Mouse (Mus musculus) adrenal gland, adult 18-20 months (tissue): ENCODE results near the gene Clip3. TPM values are rescaled to one million over a fixed set of nuclear protein-coding genes. Genes with fewer than 3 reads are reported as not detected.

ENCODE experiments used
- DNase-seq, 2 experiments: peaks; one replicate each; pipeline ENCODE4 v3.0.0; 2021 to 2022; ENCODE audit warnings: low spot score in 2 of 2
- long read RNA-seq, 2 experiments: library from polyadenylated mRNA; stranded (forward); transcript quantifications; one replicate each; pipeline ENCODE4 v2.0.0; 2021
- total RNA-seq, 2 experiments: library from RNA; stranded (reverse); gene quantifications; 1 replicate in 1 of 2; 2 replicates in 1 of 2; pipeline ENCODE4 v1.2.3; 2021

Clip3 gene
- 10 to 100 TPM; 22.6 to 24.3 TPM for total RNA-seq
- long read RNA-seq, experiment 1, partial matches to known transcripts, result 0 of 1 reads
- long read RNA-seq, experiment 1, other reads (novel, unspliced or antisense), result 1 of 1 reads
- long read RNA-seq, experiment 2, partial matches to known transcripts, result 2 of 5 reads
- long read RNA-seq, experiment 2, other reads (novel, unspliced or antisense), result 3 of 5 reads

GRCm38 (mm10) chr7:30291215-30292131, at the start of gene Clip3:
TSS of gene Clip3 (plus strand) at chr7:30291728.
- peak; percentile 40 to 58 for DNase-seq

DNA sequence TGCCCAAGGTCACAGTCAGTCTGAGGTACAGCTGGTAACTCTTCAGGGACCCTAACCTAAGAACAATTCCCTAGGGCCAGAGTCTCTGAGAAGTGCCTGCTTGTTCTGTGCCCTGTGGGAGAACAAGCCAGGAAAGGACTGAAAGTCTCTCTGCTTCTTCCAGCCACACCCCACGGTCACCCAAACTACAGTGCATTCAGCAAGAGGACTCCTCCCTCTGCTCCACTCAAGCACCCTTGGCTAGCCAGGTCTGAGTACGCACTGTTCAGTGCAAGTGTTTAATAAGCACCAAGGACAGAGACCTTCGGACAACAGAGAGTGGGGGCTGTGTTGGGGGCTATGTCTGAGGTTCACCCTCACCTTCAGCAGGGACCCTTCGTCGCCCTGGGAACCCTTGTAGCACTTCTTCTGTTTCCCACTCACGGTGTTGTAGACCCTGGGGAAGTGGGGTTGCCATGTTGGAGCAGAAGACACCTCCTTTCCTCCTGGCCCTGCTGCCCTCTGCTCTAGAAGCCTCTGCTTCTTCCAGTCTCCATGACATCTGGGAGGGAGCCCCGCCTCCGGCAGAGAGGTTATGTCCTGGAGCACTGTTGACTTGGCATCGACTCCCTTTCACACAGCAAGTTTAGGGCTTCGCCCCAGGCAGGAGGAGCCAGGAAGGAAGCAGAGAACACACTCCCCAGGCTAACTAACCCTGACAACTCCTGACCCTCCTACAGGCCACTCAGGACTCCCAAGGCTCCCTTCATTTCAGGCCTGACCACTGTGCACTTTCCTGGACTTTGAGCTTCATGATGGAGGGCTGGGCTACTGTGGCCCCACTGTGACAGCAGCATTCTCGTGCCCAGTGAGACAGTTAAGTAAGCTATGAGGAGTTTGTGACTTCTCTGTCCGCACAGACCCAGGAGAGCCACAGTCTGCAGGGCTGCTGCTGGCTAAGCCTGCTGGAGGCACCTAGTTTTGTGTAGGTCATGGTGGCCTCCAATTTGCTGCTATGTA, 39.3 kb upstream of the Clip3 start:
- DNase-seq, result peak in 1 of 2 experiments; percentile 29

DNA sequence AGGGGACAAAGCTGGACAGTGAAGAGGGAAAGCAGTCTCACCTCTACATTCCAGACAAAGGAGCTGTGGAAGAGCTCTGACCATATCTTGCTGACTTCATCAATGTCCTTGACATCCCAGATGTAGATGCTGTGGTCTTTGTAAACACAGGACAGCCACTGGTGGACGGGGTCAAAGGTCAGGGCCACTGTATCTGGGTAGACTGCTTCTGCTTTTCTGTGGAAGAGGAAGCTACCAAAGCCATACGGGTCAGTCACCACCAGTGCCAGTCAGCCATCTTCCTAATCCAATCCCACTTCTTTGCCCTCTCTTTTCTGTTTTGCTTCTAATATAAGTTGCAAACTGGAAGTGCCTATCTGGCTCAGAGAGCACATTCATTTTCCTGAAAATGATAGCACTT, 26.5 kb upstream of the Clip3 start:
- no peak for DNase-seq

DNA sequence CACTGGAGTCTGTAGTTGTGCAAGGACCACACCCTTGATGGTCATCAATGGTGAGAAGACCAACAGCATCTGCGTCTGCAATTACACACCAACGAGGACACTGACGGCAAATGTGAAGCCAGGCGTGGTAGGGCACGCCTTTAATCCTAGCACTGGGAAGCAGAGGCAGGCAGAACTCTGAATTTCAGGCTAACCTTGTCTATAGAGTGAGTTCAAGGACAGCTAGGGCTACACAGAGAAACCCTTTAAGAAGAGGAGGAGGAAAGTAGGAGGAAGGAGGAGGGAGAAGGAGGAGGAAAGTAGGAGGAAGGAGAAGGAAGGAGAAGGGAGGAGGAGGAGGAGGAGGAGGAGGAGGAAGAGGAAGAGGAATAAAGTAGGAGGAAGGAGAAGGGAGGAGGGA, 26.0 kb upstream of the Clip3 start:
- DNase-seq, result no peak

GRCm38 (mm10) chr7:30265935-30266334, 25.6 kb upstream of the Clip3 start:
- DNase-seq, result no peak

DNA sequence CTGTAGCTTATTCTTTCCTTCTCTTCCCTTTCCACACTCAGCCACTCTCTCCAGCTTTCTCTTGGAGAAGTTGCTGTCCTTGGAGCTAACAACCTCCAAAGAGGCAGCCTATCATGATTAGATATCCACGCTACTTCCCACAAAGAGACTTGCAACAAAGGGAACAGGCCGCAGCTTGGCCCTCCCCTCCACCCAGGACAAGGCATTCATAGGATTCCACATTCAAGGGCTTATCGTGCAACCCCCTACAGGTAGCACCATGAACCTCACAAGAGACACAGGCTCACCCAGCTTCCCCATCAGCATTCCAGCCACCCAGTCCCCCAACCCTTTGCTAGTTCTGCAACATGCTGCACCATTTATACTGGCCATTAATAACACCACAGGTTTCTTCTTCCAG, 24.7 kb upstream of the Clip3 start:
- DNase-seq, result no peak

GRCm38 (mm10) chr7:30269641-30270040, 21.9 kb upstream of the Clip3 start:
- DNase-seq, result no peak

- no peak for DNase-seq
Observed at GRCm38 (mm10) chr7:30274383-30274782, 17.1 kb upstream of the Clip3 start.

- no peak for DNase-seq
Observed at GRCm38 (mm10) chr7:30278911-30279310, 12.6 kb upstream of the Clip3 start.

GRCm38 (mm10) chr7:30279536-30279935, 12.0 kb upstream of the Clip3 start:
- DNase-seq, result no peak

GRCm38 (mm10) chr7:30279951-30280669, 11.4 kb upstream of the Clip3 start, which contains the start of the genes Thap8 and Wdr62:
TSS of gene Thap8 (plus strand) at chr7:30280094.
TSS of gene Wdr62 (minus strand) at chr7:30280419.
- DNase-seq, result peak; percentile 83 to 88

DNA sequence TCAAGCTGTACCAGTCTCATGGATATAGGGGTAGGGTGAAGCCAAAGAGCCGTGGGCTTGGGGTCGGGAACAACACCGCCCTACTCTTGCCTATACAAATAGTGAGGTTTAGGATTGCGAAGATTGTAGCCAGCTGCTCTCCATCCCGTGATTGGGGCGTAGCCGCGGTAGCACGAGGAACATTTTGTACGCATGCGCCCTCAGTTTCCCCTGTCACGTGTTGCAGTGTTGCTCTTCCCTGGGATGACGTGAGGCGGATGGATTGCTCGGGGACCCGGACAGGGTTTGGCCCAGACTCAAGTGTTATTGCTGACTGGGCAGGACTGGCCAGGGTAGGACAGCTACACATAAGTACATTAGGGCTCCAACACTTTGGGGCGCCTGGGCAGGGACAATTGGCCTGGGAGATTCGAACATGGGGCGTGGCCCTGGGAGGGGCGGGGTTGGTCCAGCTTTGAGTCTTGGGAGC, 10.8 kb upstream of the Clip3 start:
- DNase-seq, result peak; percentile 71 to 72

- no peak for DNase-seq
Observed at GRCm38 (mm10) chr7:30281522-30281921, 10.0 kb upstream of the Clip3 start.

GRCm38 (mm10) chr7:30282740-30283139, 8.8 kb upstream of the Clip3 start:
- DNase-seq, result no peak

DNA sequence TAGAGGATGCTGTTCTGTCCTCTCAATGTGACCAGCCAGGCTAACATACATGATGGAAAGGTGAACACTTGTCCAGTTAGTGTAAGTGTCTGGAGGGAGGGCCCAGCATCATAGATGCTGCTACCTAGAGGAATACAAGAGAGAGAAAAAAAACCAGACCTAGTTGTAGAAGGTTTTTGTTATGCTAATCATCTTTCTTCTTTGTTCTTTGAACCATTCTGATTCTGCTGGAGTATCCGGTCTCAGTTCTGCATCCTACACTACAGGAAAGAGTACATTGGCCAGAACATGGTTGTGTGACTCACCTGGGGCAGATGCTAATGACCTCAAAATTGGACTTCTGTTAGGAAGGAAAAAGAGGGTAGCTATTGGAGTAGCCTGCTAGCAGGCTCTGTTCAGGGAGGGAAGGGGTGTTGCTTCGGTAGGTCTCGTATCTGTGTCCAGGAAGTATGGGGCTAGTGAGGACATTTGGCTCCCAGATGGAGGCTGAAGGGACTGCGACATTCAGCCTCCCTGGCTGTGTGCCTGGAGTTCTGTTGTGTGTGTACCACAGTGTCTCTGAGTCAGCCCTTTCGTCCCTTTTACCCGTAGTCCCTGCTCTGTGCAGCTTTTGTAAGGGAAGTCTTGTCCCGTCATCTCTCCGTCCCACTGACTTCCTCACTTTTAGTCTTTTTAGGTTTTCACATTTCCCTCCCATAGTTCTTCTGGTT, 4.7 kb upstream of the Clip3 start:
- DNase-seq, result no peak

DNA sequence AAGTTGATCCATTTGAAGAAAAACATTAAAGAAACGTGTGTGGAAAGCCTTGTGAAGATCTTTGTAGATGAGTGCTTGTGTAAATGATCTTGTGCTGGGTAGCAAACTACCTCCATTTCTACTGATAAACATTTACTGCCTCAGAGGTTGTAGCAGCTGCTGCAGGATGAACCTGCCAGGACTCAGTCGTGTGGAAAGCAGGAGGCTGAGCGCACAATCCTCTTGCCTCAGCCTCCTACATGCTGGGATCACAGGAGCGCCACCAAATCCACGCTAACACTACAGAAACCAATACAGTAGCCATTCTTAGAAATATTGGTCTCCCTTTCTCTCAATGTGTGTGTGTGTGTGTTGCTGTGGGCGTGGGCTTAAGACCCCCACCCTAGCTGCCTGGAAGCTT, 3.5 kb upstream of the Clip3 start:
- no peak for DNase-seq

GRCm38 (mm10) chr7:30289071-30289713, 2.3 kb upstream of the Clip3 start:
- no peak for DNase-seq

DNA sequence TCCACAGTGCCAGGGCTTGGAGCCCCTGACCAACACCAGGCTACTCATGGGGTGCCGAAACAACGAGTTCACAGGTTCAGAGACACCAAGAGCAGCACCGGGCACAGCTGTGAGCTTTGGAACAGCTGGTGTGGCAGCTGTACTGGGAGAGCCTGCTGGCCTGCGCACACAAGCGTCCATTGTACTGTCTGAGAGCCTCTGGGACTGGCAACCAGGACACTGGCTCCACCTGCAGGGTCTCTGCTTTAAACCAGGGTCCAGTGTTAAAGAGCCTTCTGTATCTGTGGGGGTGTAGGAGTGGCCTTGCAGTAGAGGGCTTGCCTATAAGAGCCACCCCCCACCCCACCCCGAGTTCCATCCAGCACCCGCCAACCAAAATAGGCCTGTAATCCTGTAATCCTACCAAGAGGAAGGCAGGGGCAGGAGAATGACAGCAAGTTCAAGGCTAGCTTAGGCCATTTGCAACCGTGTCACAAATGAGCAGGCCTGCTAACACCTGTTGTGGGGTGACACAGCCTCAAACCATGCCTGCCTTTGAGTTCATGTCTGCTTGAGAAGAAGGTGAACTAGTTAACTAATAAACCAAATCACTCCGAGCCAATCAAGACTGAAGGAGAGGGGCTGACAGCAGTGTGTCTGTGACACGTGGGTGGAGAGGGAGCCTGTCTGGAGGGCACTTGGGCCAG, 1.7 kb upstream of the Clip3 start:
- no peak for DNase-seq

GRCm38 (mm10) chr7:30293795-30294194, 2.3 kb downstream of the Clip3 start:
- DNase-seq, result no peak
